Mouse (Mus musculus) erythroblast, embryonic 14.5 days (primary cell): ENCODE data around the gene Ror1.

Source experiments
- GATA1 ChIP-seq: IDR thresholded peaks from 2 replicates; pipeline ENCODE4 v1.6.1; 2012; ENCODE audit warnings: low read length, inconsistent platforms, mixed read lengths
- TAL1 ChIP-seq: IDR thresholded peaks from 3 replicates; pipeline ENCODE4 v1.6.1; 2012; ENCODE audit warnings: low read length, inconsistent platforms, mixed read lengths

DNA sequence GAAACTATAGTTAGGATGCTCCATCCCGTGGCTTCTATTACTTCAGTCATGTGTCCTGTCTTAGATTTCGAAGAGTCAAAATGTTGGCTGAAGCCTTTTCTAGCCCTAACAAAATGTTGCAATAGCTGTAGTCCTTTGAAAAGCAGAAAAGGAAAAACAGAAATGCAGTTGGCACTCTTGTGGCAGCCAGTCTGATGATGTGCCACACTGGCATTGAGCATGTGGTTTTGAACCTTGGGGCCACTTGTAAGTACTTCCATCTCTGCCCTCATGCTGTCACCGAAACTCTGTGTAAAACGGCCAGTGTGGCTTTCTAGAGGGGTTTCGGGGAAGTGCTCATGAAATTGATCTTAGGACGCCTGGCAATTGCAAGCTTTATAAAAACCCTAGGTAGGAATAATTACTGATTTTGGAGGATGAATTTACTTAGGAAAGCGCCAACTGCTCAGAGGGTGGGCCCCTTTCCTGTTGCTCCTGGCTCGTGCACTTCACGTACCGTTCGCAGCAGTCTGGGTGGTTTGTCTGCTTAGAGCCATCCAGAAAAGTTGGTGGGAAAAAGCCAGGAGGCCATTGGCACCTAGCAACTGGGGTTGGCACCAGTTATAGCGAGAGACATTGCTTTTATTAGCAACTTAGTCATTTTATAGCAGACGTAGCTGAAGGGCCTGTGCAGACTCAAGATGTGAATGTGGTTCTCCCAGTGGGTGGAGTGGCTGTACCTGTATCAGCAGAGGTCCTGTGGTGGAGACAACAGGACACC lies 126.6 kb downstream of the Ror1 start:
- TF ChIP-seq TAL1 (no peak), GATA1 (no peak)
